Mouse (Mus musculus) CD8-positive naive resting alpha-beta T cell, adult 2 months (primary cell): ENCODE measurements around the gene Thap4.
"Not testable (repeated sequence)": the region's sequence is repeated elsewhere in the genome, so short reads cannot be mapped to it uniquely, and the experiment has no call there.

Experiments used
- DNase-seq, 2 experiments: peaks; one replicate each; pipeline ENCODE4 v3.0.0; 2022; ENCODE audit warnings: low read depth in 2 of 2, low spot score in 2 of 2

The Thap4 gene

GRCm38 (mm10) chr1:93754573-93755290 lies at the start of gene Thap4:
Thap4 (minus strand) TSS chr1:93754864.
- peak; percentile 63 to 70 for DNase-seq

- DNase-seq: peak; percentile 99 to 100
Measured at GRCm38 (mm10) chr1:93803556-93804507, 49.2 kb upstream of the Thap4 start, which contains the start of gene Ing5. Ing5 (plus strand) TSS chr1:93803965.

- DNase-seq: no peak
Measured at GRCm38 (mm10) chr1:93802771-93803170, 48.1 kb upstream of the Thap4 start.

GRCm38 (mm10) chr1:93801741-93802238 lies 47.1 kb upstream of the Thap4 start, which contains the start of gene Dtymk:
Dtymk (minus strand) TSS chr1:93801934.
- peak; percentile 84 to 85 for DNase-seq

GRCm38 (mm10) chr1:93800670-93801503 lies 46.2 kb upstream of the Thap4 start:
- DNase-seq: no peak

- no peak for DNase-seq
Measured at GRCm38 (mm10) chr1:93795886-93796285, 41.2 kb upstream of the Thap4 start.

- DNase-seq: no peak
Measured at GRCm38 (mm10) chr1:93794526-93794925, 39.9 kb upstream of the Thap4 start.

GRCm38 (mm10) chr1:93786912-93787311 lies 32.2 kb upstream of the Thap4 start:
- DNase-seq: no peak

- no peak for DNase-seq
Measured at GRCm38 (mm10) chr1:93776686-93777085, 22.0 kb upstream of the Thap4 start.

GRCm38 (mm10) chr1:93769901-93770300 lies 15.2 kb upstream of the Thap4 start:
- no peak for DNase-seq

- DNase-seq: no peak
Measured at GRCm38 (mm10) chr1:93767600-93767999, 12.9 kb upstream of the Thap4 start.

GRCm38 (mm10) chr1:93764871-93765591 lies 10.4 kb upstream of the Thap4 start:
- no peak for DNase-seq

- not testable (repeated sequence) for DNase-seq
Measured at GRCm38 (mm10) chr1:93763531-93763930, 8.9 kb upstream of the Thap4 start.

- DNase-seq: no peak
Measured at GRCm38 (mm10) chr1:93760076-93760475, 5.4 kb upstream of the Thap4 start.

- DNase-seq: no peak
Measured at GRCm38 (mm10) chr1:93756154-93756553, 1.5 kb upstream of the Thap4 start.

GRCm38 (mm10) chr1:93755618-93756017 lies 954 bp upstream of the Thap4 start:
- DNase-seq: no peak

GRCm38 (mm10) chr1:93755291-93755610 lies 587 bp upstream of the Thap4 start:
- DNase-seq: no peak

- DNase-seq: peak in 1 of 2 experiments; percentile 14
Measured at GRCm38 (mm10) chr1:93753911-93754572, 622 bp downstream of the Thap4 start.

GRCm38 (mm10) chr1:93751290-93751689 lies 3.4 kb downstream of the Thap4 start, which contains the start of gene Atg4b:
Atg4b (plus strand) TSS chr1:93751500.
- no peak for DNase-seq

- DNase-seq: no peak
Measured at GRCm38 (mm10) chr1:93748539-93748938, 6.1 kb downstream of the Thap4 start.
